In genomic region chr5:115538693-115539043, GRCm38 (mm10) we compare ENCODE assay signal across 8 mouse cellular contexts. TPM values are rescaled to one million over a fixed set of nuclear protein-coding genes. Genes with fewer than 3 reads are reported as not detected.
DNase-seq lines count a peak whose midpoint lies in the region; ATAC-seq and TF ChIP-seq lines count a peak whose summit lies in the region.

No protein-coding gene starts in this region.

- H3K27me3 ChIP-seq in E14TG2a.4 (ENCODE audit: insufficient read depth, low read length) = peaks cover 12% of the 10 kb centered on the region
- H3K27me3 ChIP-seq in forebrain, embryonic 15.5 days = no peaks in the 10 kb centered on the region
- no peaks in the 10 kb centered on the region for H3K27me3 ChIP-seq in neural tube, embryonic 15.5 days (replicated peaks)

- H3K9ac ChIP-seq in forebrain, embryonic 15.5 days (replicated peaks) = no peak overlapping the region
- peak overlapping the region; percentile 20; the same call in 1 of the 2 replicates for H3K9ac ChIP-seq in neural tube, embryonic 15.5 days (replicated peaks)

- ATAC-seq in cerebellum, adult (ENCODE audit: insufficient number of reproducible peaks, low FRiP score, low TSS enrichment) = peak; percentile 57
- peak; percentile 80 for ATAC-seq in forebrain, embryonic 15.5 days (replicated peaks)
- ATAC-seq in neural tube, embryonic 15.5 days (ENCODE audit: low FRiP score) = peak; percentile 80; the same call in 1 of the 2 replicates

- peak overlapping the region; percentile 32 for H3K4me3 ChIP-seq in E14TG2a.4 (replicated peaks; ENCODE audit: low read length)
- no peak overlapping the region for H3K4me3 ChIP-seq in forebrain, embryonic 15.5 days
- H3K4me3 ChIP-seq in lung, adult 2 months (replicated peaks; ENCODE audit: extremely low read depth, low read depth, low read length) = no peak overlapping the region
- no peak overlapping the region for H3K4me3 ChIP-seq in neural tube, embryonic 15.5 days (replicated peaks)

- H3K27ac ChIP-seq in forebrain, embryonic 15.5 days (replicated peaks) = no peak overlapping the region
- H3K27ac ChIP-seq in neural tube, embryonic 15.5 days (replicated peaks) = peak overlapping the region; percentile 48

- intact Hi-C loops in heart, postnatal 25 days (cut with DNase I) = loop anchor here (1.0 kb wide), 1 partner anchor 32 kb away; the partner anchor contains the start of gene Pxn

- peak; percentile 80 for TF ChIP-seq CTCF in E14TG2a.4 (conservative IDR thresholded peaks at IDR 0.05; ENCODE audit: low read length)
- peak; percentile 98 for TF ChIP-seq CTCF in lung, adult 2 months (IDR thresholded peaks at IDR 0.05; ENCODE audit: insufficient read depth, low read length)

- no peaks in the 10 kb centered on the region for H3K9me3 ChIP-seq in E14TG2a.4 (ENCODE audit: low read length)
- no peaks in the 10 kb centered on the region for H3K9me3 ChIP-seq in forebrain, embryonic 15.5 days
- no peaks in the 10 kb centered on the region for H3K9me3 ChIP-seq in neural tube, embryonic 15.5 days (replicated peaks)

- no peak overlapping the region for H3K4me2 ChIP-seq in forebrain, embryonic 15.5 days (replicated peaks)
- H3K4me2 ChIP-seq in neural tube, embryonic 15.5 days = peak overlapping the region; percentile 31; the same call in 1 of the 2 replicates

- WGBS in forebrain, embryonic 15.5 days = under 1% methylated on average over 12 of the region's 12 CpGs
- WGBS in lung, adult 2 months = under 1% methylated on average over 12 of the region's 12 CpGs
- WGBS in neural tube, embryonic 15.5 days = 0% methylated on average over 12 of the region's 12 CpGs

- DNase-seq in heart, postnatal 25 days (ENCODE audit: low spot score) = peak; percentile 77
- DNase-seq in layer of hippocampus, adult 18-20 months (ENCODE audit: low spot score in 2 of 2) = peak; percentile 76 to 97
- peak; percentile 93 for DNase-seq in lung, adult 2 months
- DNase-seq in testis, postnatal 14 days (ENCODE audit: low spot score) = peak; percentile 79

- H3K36me3 ChIP-seq in E14TG2a.4 (ENCODE audit: insufficient read depth, low read length) = no peaks in the 10 kb centered on the region
- H3K36me3 ChIP-seq in forebrain, embryonic 15.5 days = no peaks in the 10 kb centered on the region
- H3K36me3 ChIP-seq in neural tube, embryonic 15.5 days = no peaks in the 10 kb centered on the region

- TF ChIP-seq POLR2A in lung, adult 2 months (IDR thresholded peaks at IDR 0.05; ENCODE audit: borderline replicate concordance, extremely low read depth, low read depth, low read length) = peak; percentile 14; the same call in 1 of the 2 replicates

- H3K4me1 ChIP-seq in E14TG2a.4 (replicated peaks; ENCODE audit: low read depth, low read length) = peaks cover 86% of the 10 kb centered on the region
- H3K4me1 ChIP-seq in forebrain, embryonic 15.5 days = peaks cover 30% of the 10 kb centered on the region
- peaks cover 54% of the 10 kb centered on the region for H3K4me1 ChIP-seq in lung, adult 2 months (ENCODE audit: control insufficient read depth, insufficient read depth, low read length)
- H3K4me1 ChIP-seq in neural tube, embryonic 15.5 days = peaks cover 54% of the 10 kb centered on the region

RNA-seq across cellular contexts. Expression of gene Rplp0, which starts 20.6 kb away (rescaled TPM):
- polyA plus RNA-seq in forebrain, embryonic 15.5 days (2015; fragmentation: Nextera tagmentation; extraction: Ambion mirVana) = 1,000 and 1,018 TPM in 2 replicates
- 100 to 1,000 TPM; 651 to 667 TPM for total RNA-seq in heart, postnatal 25 days (2021)
- total RNA-seq in layer of hippocampus, adult 18-20 months (2021) = 100 to 1,000 TPM; 210 to 218 TPM
- 1,185 and 1,411 TPM in 2 replicates for polyA plus RNA-seq in lung, adult 2 months (2012; rRNA removed)
- polyA plus RNA-seq in neural tube, embryonic 15.5 days (2015; fragmentation: Nextera tagmentation; extraction: Ambion mirVana) = 785 and 1,036 TPM in 2 replicates

RNA-seq across cellular contexts. Expression of gene Gcn1l1, which starts 26.4 kb away (rescaled TPM):
- 43.8 and 46.1 TPM in 2 replicates for polyA plus RNA-seq in forebrain, embryonic 15.5 days (2015; fragmentation: Nextera tagmentation; extraction: Ambion mirVana)
- total RNA-seq in heart, postnatal 25 days (2021) = 10 to 100 TPM; 38.4 to 42.8 TPM
- 10 to 100 TPM; 64.0 to 68.7 TPM for total RNA-seq in layer of hippocampus, adult 18-20 months (2021)
- 36.8 and 52.8 TPM in 2 replicates for polyA plus RNA-seq in lung, adult 2 months (2012; rRNA removed)
- polyA plus RNA-seq in neural tube, embryonic 15.5 days (2015; fragmentation: Nextera tagmentation; extraction: Ambion mirVana) = 35.7 and 37.6 TPM in 2 replicates

RNA-seq across cellular contexts. Expression of gene Pxn, which starts 32.2 kb away (rescaled TPM):
- 19.1 and 19.7 TPM in 2 replicates for polyA plus RNA-seq in forebrain, embryonic 15.5 days (2015; fragmentation: Nextera tagmentation; extraction: Ambion mirVana)
- 10 to 100 TPM; 34.4 to 39.5 TPM for total RNA-seq in heart, postnatal 25 days (2021)
- total RNA-seq in layer of hippocampus, adult 18-20 months (2021) = 10 to 100 TPM; 34.5 to 42.3 TPM
- polyA plus RNA-seq in lung, adult 2 months (2012; rRNA removed) = 214 and 226 TPM in 2 replicates
- polyA plus RNA-seq in neural tube, embryonic 15.5 days (2015; fragmentation: Nextera tagmentation; extraction: Ambion mirVana) = 21.3 and 28.2 TPM in 2 replicates

RNA-seq across cellular contexts. Expression of gene Sirt4, which starts 54.1 kb away (rescaled TPM):
- polyA plus RNA-seq in forebrain, embryonic 15.5 days (2015; fragmentation: Nextera tagmentation; extraction: Ambion mirVana) = 34.0 and 34.2 TPM in 2 replicates
- total RNA-seq in heart, postnatal 25 days (2021) = 10 to 100 TPM; 16.8 to 18.5 TPM
- 10 to 100 TPM; 27.9 to 35.7 TPM for total RNA-seq in layer of hippocampus, adult 18-20 months (2021)
- 36.5 and 38.3 TPM in 2 replicates for polyA plus RNA-seq in lung, adult 2 months (2012; rRNA removed)
- 31.0 and 37.1 TPM in 2 replicates for polyA plus RNA-seq in neural tube, embryonic 15.5 days (2015; fragmentation: Nextera tagmentation; extraction: Ambion mirVana)
